Mouse (Mus musculus): ENCODE results near the gene Olfr1002. TPM values are rescaled to one million over a fixed set of nuclear protein-coding genes. Genes with fewer than 3 reads are reported as not detected.

Olfr1002 gene
- total RNA-seq (2023), result not detected in 4 replicates

GRCm38 (mm10) chr2:85650604-85651003, at the start of gene Olfr1002:
Gene Olfr1002 (minus strand): TSS chr2:85650704.

DNA sequence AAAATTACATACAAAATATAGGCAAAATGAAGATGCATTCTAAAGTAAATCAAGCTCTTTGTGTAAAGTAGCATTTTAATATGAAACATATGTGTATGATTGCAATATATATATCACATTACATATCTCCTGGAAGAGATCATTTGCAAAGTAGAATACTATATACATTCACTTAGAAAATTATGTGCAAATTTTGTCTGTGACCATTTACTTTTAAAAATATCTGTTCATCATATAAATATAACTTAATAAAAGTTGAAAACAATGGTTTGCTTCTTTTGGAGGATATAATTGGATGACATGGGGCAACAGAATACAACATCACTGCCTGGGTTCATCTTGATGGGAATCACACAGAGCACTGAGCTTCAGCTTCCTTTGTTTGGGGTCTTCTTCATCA, 38.6 kb upstream of the Olfr1002 start, which contains the start of gene Olfr1008:
TSS of gene Olfr1008 (plus strand) at position 301 of the 400 bp plus-strand sequence.

GRCm38 (mm10) chr2:85678667-85679066, 28.2 kb upstream of the Olfr1002 start, which contains the start of gene Olfr1006:
Gene Olfr1006 (minus strand): TSS chr2:85678767.

DNA sequence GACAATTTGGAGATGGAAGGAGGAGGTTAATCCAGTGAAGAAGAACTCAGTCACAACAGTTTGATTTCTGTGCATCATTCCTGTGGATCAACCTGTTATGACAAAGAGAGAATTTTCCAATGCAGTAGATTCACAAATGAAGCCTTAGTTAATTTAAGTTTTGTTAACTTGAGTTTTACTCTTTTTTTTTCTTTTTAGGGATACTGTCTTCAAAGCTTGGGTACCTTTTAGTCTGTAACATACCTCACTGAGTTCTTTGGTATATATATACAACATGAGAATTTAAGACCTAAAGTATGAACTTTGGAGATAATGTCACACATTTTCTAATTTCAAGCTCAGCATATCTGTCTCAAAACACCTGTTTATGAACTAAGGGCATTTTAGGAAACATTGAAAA, 13.9 kb upstream of the Olfr1002 start, which contains the start of gene Olfr154:
TSS of gene Olfr154 (minus strand) at position 101 of the 400 bp plus-strand sequence.

GRCm38 (mm10) chr2:85611803-85612202, 38.7 kb downstream of the Olfr1002 start, which contains the start of gene Olfr1000:
Gene Olfr1000 (minus strand): TSS chr2:85611903.

Other genes starting within 250 kb of the Olfr1002 start
- not detected in 4 replicates for gene Olfr992, start 241.2 kb downstream of the Olfr1002 start, total RNA-seq (2023)
- not detected in 4 replicates for gene Olfr993, start 235.8 kb downstream of the Olfr1002 start, total RNA-seq (2023)
- gene Olfr994, start 214.3 kb downstream of the Olfr1002 start, total RNA-seq (2023), result not detected in 4 replicates
- gene Olfr995, start 207.1 kb downstream of the Olfr1002 start, total RNA-seq (2023), result not detected in 4 replicates
- gene 4833423E24Rik, start 131.7 kb downstream of the Olfr1002 start, total RNA-seq (2023), result not detected in 4 replicates
- gene Olfr996, start 71.5 kb downstream of the Olfr1002 start, total RNA-seq (2023), result not detected in 4 replicates
- not detected in 4 replicates for gene Olfr998, start 61.8 kb downstream of the Olfr1002 start, total RNA-seq (2023)
- gene Olfr1000, start 38.8 kb downstream of the Olfr1002 start, total RNA-seq (2023), result not detected in 4 replicates
- not detected in 4 replicates for gene Olfr154, start 13.8 kb upstream of the Olfr1002 start, total RNA-seq (2023)
- not detected in 4 replicates for gene Olfr1006, start 28.1 kb upstream of the Olfr1002 start, total RNA-seq (2023)
- gene Olfr1008, start 38.7 kb upstream of the Olfr1002 start, total RNA-seq (2023), result not detected in 4 replicates
- not detected in 4 replicates for gene Olfr1009, start 64.7 kb upstream of the Olfr1002 start, total RNA-seq (2023)
- not detected in 4 replicates for gene Olfr1012, start 112.1 kb upstream of the Olfr1002 start, total RNA-seq (2023)
- not detected in 4 replicates for gene Olfr1013, start 116.4 kb upstream of the Olfr1002 start, total RNA-seq (2023)
- not detected in 4 replicates for gene Olfr1014, start 122.0 kb upstream of the Olfr1002 start, total RNA-seq (2023)
- gene Olfr1015, start 131.3 kb upstream of the Olfr1002 start, total RNA-seq (2023), result not detected in 4 replicates
- not detected in 4 replicates for gene Olfr1016, start 151.8 kb upstream of the Olfr1002 start, total RNA-seq (2023)
- not detected in 4 replicates for gene Olfr1018, start 167.8 kb upstream of the Olfr1002 start, total RNA-seq (2023)
- not detected in 4 replicates for gene Olfr1019, start 194.8 kb upstream of the Olfr1002 start, total RNA-seq (2023)
- gene Olfr1020, start 196.3 kb upstream of the Olfr1002 start, total RNA-seq (2023), result not detected in 4 replicates
- gene Olfr1022, start 217.9 kb upstream of the Olfr1002 start, total RNA-seq (2023), result not detected in 4 replicates
- not detected in 4 replicates for gene Olfr1023, start 234.9 kb upstream of the Olfr1002 start, total RNA-seq (2023)

All from B cell, adult 62 days (primary cell).